Mouse (Mus musculus): ENCODE results near the gene Hdac5. TPM values are rescaled to one million over a fixed set of nuclear protein-coding genes. Genes with fewer than 3 reads are reported as not detected.

Hdac5 gene
- total RNA-seq, 2 experiments from 2014 or later = 115 to 117 TPM

- DNase-seq = peak; percentile 16 to 22
Measured at GRCm38 (mm10) chr11:102215511-102215910, 14.5 kb downstream of the Hdac5 start.

GRCm38 (mm10) chr11:102214430-102215156 lies 15.4 kb downstream of the Hdac5 start:
- peak in 1 of 2 experiments; percentile 29 for DNase-seq

- DNase-seq = peak; percentile 59 to 66
Measured at GRCm38 (mm10) chr11:102211936-102212341, 18.0 kb downstream of the Hdac5 start.

GRCm38 (mm10) chr11:102211011-102211410 lies 19.0 kb downstream of the Hdac5 start:
- DNase-seq = no peak

- DNase-seq = no peak
Measured at GRCm38 (mm10) chr11:102210185-102210584, 19.8 kb downstream of the Hdac5 start.

GRCm38 (mm10) chr11:102209742-102210141 lies 20.2 kb downstream of the Hdac5 start:
- no peak for DNase-seq

GRCm38 (mm10) chr11:102208846-102209245 lies 21.1 kb downstream of the Hdac5 start:
- no peak for DNase-seq

- peak; percentile 60 to 67 for DNase-seq
Measured at GRCm38 (mm10) chr11:102207825-102208777, 21.9 kb downstream of the Hdac5 start.

GRCm38 (mm10) chr11:102206481-102206880 lies 23.5 kb downstream of the Hdac5 start:
- no peak for DNase-seq

- DNase-seq = no peak
Measured at GRCm38 (mm10) chr11:102201408-102201821, 28.6 kb downstream of the Hdac5 start.

- no peak for DNase-seq
Measured at GRCm38 (mm10) chr11:102199856-102200255, 30.1 kb downstream of the Hdac5 start.

GRCm38 (mm10) chr11:102198245-102198644 lies 31.7 kb downstream of the Hdac5 start:
- DNase-seq = no peak

- no peak for DNase-seq
Measured at GRCm38 (mm10) chr11:102196018-102196797, 33.8 kb downstream of the Hdac5 start.

GRCm38 (mm10) chr11:102193657-102194440 lies 36.1 kb downstream of the Hdac5 start:
- DNase-seq = no peak

- no peak for DNase-seq
Measured at GRCm38 (mm10) chr11:102190848-102191247, 39.1 kb downstream of the Hdac5 start.

GRCm38 (mm10) chr11:102189461-102190436 lies 40.2 kb downstream of the Hdac5 start, which contains the start of gene G6pc3:
Gene G6pc3, plus strand, starts transcription at chr11:102189620.
- DNase-seq = peak; percentile 95 to 96

- no peak for DNase-seq
Measured at GRCm38 (mm10) chr11:102188980-102189379, 41.0 kb downstream of the Hdac5 start.

GRCm38 (mm10) chr11:102186235-102186634 lies 43.7 kb downstream of the Hdac5 start:
- no peak for DNase-seq

GRCm38 (mm10) chr11:102185677-102186076 lies 44.3 kb downstream of the Hdac5 start:
- no peak for DNase-seq

All from heart, adult 18-20 months (tissue).